Mouse (Mus musculus) Muller cell, postnatal 12 days (primary cell): Measurements from ENCODE around the gene Cdkn2c.
"Not testable (repeated sequence)": the region's sequence is repeated elsewhere in the genome, so short reads cannot be mapped to it uniquely, and the experiment has no call there.

ENCODE experiments used
- DNase-seq: peaks from one replicate; pipeline ENCODE4 v3.0.0-alpha.2; 2015; ENCODE audit errors: inconsistent ontology term

Cdkn2c gene

DNA sequence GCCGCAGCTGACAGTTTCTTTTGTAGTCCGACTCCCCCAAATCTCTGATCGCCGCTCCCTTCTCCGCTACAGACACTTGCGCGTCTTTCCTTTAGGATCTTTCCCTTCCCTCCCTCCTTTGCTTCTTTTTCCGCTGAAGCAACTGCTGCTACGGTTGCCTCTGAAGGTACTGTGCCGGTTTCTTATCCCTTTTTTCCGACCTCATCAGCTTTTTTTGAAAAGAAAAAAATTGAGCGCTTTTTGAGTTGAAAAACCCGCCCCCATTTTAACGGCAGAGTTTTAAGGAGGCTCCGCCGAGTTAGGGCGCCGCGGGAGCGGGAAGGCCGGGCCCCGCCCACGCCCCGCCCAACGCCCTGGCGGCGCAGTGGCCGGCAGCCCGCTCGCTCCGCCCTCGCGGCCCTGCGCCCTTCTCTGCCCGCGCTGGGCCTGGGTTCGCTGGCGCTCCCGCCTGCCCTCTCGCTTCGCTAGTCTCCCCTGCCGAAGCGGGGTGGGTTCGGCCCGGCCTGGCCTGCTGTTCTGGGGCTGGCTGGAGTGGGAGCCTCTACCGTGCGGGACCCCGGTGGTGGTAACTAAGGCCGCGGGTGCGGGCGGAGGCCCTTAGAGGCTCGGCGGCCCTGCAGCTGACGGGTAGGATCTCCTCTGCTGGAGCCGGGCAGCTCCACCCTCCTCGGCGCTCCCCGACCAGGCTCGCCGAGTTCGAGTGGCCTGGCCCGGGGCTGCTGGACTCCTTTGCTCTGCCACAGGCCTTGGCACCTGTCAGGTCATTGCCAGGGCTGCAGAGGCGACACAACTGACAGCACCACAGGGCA is at the start of gene Cdkn2c:
Gene Cdkn2c (minus strand): TSS at position 729 of the 809 bp plus-strand sequence.
- DNase-seq = peak; percentile 96

DNA sequence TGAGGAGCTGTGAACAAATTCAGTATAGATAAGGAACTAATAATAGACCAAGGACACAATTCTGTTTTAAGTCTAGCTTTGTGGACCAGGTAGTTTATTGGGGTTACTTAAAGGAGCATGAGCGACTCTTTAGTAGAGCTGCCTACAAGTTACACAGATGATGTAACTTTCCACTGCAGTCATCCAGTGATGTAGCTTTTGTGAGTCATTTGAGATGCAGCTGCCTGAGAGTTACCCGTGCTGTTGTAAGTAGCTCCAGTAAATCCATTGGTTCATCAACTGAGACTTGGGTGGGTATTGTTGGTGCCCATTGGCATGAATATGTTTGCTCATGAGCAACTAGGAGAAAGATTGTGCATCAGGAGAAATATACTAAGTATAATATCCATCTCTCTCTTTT is 38.4 kb upstream of the Cdkn2c start:
- DNase-seq = no peak

DNA sequence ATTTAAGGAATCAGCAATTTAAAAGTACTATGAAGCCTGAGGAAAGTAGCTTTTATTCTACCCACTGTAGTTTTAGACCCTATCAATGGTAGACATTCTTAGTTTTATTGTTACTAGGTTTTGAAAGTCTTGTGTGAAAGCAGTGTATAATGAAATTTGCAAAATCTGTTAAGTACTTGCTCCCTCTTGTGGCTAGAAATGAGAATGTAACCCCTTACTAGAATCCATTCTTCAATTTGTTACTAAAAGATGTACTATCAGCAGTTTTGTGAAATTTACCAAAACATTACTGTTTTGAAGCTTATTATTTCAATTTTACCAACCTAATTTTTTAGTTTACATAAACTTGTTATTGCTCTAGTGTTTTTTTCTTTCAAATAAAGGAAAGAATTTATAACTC is 36.6 kb upstream of the Cdkn2c start:
- peak; percentile 16 for DNase-seq

DNA sequence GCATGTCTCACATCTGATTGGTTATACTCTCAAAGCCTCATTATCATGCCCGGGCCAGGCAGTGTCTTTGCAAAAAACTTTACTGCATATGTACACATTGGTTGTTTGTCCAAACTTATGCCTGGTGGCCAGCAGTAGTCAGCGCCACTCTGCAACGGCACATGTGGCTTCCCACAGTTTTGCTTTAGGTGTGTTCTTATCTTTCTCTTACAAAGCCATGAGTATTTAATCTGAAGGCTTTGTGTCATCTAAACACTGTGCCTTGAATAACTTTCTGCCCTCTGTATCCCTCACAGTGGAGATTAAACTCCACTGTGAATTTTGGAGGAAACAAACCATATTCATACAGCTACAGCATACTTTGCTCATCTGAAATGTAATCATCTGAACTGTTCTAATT is 33.7 kb upstream of the Cdkn2c start:
- DNase-seq = not testable (repeated sequence)

DNA sequence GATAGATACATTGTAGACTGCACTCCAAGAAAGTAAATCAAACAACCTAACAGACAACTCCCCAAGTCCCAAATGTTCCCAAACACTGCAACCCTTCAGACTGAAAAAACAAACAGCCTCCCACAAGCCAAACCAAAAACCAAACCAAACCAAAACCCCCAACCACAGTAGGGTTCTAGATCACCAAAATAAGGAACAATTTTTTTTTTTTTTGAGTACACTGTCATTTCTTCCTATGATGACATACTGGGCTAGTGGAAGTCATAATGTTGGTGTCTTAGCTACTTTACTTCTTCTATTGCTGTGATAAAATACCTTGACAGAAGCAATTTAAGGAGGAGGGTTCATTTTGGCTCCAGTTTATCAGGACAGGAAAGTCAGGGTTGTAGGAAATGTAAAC is 25.7 kb upstream of the Cdkn2c start:
- DNase-seq = no peak

DNA sequence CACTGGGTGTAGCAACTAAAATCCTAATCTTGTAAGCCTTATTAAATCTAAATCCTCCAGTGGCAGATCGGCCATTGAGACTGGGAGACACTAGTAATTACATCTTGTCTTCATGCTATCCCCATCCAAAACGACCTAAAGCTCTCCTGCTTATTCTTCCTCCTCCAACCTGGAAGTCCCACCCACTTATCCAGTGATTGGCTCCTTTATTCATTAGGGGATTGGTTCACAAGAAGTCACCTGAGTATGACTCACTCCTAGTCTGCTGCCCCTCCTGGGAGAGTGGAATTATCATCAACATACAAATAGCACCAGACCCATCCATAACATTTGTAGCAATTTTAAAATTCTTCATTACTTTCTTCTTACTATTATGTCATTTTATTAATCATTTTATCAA is 16.6 kb upstream of the Cdkn2c start:
- no peak for DNase-seq

DNA sequence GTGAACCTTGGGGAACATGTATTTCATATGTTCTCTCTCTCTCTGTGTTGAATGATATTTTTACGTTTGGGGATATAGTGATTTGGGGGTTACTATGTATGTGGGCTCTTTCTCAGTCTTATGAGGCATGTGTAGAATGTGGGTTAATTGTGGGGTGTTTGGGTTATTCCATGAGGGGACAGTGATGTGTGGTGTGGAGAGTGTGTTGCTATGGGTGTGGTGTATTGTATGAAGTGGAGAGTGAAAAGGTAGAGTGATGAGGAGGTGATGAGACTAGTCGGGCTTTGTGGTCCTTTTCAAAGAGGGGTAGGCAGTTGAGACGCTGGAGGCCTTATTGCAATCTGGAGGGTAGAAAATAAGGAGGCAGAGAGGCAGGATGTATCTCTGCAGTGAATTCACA is 10.2 kb upstream of the Cdkn2c start:
- DNase-seq = no peak

DNA sequence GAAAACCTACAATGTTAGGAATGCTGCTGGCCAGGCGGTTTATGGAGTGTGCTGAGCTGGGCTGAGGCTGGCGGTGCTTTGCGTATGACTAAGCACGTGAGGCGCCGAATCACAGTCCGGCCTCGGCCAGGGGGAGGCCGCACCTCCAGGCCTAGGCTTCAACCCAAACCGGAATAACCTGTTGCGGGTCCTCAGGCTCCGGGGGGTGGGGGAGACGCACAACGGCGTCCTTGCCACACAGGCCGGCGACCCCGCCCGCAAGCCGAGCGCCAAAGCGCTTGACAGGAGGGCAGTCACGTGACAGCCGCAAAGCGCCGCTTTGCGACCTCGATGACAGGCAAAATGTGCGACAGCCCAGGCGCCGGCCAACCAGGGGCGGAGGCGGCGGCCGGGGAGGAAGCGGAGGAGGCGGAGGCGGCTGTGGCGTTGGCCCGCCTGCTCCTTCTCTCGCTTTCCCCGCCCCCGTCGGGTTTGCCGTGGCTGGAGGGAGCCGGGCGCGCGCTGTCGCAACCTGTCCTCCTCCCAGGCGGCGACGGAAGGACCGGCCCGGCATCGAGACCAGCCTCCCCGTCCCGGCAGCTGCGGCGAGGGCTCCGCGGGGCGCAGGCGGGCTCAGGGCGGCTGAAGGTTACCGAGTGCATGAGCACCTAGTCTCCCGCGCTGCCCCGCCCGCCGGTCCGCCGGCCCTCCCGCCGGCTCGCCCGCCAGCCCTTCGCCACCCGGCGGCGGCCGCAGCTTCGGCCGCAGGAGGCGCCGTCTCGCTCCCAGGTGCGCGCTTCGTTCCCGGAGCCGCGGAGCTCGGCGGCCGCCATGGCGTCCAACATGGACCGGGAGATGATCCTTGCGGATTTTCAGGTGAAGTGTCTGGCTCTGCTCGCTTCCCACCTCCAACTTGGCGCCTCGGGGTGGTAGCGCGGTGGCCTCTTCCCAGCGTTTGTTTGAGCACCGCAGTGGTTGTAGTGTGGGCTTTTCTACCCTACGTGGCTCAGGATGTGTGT is 9.5 kb upstream of the Cdkn2c start, which contains the start of gene Faf1:
Gene Faf1 (plus strand): TSS at position 371 of the 998 bp plus-strand sequence.
- DNase-seq = peak; percentile 98

DNA sequence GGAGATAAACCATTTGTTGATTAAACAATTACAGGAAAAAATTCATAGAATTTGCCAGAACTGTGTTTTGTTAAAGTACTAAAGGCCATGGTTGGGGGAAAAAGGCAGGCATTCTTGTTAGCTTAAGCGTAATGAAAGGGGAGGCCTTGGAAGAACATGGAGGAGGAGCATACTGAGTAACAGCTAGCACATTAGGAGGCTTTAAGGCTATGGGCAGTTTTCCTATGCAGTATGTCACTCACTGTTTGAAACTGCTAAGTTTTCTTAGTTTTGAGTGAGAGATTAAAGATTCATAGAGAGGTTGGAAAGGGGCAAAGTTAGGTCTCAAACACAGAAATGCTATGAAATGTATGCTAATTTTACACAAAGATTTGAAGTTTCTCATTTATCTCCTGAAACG is 7.1 kb upstream of the Cdkn2c start:
- DNase-seq = no peak

DNA sequence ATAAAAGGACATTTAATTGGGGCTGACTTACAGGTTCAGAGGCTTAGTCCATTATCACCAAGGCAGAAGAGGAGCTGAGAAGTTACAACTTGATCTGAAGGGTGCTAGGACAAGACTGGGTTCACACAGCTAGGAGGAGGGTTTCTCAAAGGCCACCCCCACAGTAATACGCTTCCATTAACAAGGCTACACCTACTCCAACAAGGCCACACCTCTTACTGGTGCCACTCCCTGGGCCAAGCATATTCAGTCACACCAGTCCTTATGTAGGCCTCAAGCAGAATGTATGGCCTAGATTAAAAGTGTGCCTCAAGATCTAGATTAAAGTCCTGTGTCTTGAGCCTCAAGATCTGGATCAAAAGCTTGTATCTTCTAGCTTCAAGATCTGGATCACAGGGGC is 5.0 kb upstream of the Cdkn2c start:
- no peak for DNase-seq

DNA sequence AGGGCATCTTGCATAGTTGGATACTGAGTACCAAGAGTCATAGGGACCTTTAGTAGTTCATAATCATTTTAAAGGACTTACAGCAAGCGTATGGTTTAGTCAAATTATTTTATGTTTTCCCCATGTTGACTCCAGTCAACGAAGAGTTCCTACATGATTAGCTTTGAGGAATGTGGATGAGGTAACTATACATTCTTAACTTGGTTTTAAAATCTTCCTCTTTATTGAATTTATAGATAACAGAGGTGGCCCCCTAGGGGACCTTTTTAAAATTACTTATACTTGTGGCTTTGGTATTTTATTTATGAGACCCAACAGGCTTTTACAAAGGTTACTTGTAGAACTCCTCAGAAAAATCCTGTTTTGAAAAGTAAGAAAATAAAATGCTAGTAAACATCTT is 3.2 kb upstream of the Cdkn2c start:
- DNase-seq = peak; percentile 37

DNA sequence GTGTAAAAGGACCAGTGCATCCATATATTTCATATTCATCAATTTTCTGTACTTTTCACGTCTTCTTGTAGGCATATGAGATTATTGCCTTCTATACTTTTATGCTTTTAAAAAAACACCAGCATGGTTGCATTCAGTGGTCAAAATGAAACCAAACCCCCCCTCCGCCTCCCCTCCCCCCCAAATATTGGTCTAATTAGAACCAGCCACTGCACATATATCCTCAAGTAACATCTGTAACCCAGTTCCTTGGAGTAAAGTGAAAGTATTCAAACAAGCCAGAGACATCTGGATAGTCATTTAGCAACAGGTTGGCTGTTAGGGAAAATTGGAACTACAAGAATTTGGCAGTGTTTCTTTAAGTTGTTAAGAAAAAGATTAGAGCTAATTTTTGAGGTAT is 529 bp upstream of the Cdkn2c start:
- peak; percentile 36 for DNase-seq

DNA sequence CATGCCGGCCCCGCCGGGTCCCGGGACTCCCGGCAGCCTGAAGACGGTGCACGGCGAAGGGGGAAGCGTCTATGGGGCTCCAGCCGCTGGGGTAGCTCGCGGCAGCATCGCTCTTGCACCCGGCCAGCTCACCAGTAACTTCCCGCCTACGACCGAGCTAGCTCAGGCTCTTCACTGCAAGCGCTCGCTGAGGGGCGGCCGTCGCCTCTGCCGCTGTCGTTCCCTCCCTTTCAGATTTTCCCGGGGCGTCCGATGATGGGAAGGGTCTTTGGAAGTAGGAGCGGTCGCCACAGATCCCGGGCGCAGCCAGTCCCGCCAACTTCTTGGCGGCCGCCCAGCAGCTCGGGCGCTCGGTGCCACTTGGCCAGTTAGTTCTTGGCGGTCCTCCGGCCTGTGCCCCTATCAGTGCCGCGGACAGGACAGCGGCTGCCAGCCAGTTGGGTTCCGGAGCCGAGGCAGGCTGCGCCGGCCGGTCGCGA is 968 bp downstream of the Cdkn2c start:
- DNase-seq = peak; percentile 78

DNA sequence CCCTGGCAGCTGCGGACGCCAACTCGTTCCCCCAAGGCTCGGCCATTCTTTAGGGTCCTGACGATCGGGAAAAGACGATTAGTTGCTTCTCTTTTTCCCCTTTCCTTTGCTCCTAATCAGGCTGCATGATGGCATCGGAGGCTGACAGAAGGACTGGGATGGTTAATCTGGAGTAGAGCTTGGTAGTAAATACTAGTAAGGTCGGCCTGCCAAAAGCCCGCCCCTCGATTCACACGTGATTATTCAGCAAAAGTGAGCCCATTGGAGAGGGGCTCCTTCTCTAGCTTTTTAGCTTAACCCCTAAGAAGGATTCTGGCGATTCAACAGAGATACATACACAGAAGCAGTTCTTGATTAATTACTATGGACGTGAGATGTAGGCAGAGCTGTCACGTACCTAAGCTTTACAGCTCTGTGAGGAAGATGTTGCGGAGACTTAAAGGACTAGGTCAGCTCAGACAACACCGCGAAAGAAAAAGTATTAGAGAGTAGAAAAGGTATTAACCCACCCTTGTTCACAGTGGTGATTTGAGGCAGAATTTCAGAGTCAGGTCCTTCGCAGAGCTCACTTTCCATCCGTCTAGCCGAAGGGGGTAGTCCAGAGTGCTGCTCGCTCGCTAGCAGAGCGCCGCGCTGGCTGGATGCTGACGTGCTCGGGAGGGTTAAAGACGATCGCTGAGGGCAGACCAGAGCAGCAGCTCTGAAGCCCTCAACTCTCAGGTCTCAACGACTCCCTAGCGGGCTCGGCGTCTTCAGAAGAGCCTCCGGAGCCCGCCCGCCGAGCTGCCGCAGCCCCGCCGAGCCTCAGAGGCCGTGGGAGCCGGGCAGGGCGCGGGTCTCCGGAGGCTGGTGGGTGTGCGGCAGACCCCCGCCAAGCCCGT is 1.6 kb downstream of the Cdkn2c start:
- peak; percentile 66 for DNase-seq

DNA sequence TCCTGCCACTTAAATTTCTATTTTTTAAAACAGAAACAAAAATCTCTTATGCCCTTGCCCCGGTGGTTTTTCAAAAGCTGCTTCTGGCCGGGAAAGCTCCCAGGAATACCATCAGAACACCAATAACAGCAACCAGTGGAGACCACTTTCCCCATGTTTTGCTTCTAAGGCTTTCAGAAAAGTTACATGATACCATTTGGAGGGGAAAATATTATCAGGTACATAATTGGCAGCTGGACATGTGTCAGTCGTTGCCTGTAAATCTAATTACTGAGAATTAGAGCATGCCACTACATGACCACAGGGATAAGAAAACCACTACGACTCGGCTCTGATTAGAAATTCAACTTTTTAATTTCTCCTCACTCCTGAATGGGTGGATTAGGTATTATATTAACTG is 2.9 kb downstream of the Cdkn2c start:
- DNase-seq = no peak

DNA sequence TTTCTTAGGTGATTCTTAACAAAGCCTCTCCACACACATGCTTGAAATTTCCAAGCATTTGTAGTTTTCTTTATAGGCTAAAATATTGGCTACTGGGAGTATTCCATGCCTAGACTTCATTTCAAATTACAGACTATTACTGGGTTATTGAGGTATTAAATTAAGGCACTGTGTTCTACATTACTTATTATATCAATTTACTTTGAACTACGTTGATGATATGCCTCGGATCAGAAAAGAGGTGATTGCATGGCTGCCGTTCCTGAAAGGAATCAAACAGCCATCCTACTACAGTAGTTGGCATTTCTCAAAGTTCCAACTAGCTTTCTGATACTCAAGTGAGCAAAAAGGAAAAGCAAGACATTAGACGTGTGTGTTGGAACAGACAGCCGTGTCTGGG is 4.7 kb downstream of the Cdkn2c start:
- DNase-seq = peak; percentile 46

DNA sequence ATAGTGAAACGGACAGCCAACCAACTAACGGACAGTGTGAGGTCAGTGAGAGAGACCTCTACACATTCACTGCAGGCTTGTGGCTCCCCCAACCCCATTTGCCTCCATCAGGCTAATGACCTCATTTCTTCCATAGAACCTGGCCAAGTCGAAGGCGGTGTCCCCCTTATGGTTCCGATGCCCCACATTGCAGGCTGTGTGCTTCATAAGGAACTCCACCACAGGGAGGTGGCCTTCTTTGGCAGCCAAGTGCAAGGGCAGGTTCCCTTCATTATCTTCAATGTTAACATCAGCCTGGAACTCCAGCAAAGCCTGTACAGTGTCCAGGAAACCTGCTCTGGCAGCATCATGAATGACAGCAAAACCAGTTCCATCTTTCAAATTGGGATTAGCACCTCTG is 5.8 kb downstream of the Cdkn2c start:
- peak; percentile 62 for DNase-seq

DNA sequence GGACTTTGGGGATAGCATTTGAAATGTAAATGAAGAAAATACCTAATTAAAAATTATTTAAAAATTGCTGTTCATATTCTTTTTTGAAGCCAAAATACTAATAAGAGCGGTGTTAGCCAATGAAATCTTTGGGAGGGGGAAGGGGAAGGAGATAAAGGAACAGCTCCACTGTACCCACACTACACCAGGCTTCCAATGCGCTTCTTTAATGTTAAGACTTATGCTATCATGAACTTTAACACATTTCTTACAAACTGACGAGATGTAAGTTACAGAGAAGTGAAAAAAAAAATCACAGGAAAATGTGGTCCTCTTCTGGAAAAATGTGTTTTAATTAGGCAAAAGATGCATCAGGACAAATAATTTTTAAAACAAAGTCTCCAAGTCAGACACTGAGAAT is 6.4 kb downstream of the Cdkn2c start:
- peak; percentile 25 for DNase-seq

DNA sequence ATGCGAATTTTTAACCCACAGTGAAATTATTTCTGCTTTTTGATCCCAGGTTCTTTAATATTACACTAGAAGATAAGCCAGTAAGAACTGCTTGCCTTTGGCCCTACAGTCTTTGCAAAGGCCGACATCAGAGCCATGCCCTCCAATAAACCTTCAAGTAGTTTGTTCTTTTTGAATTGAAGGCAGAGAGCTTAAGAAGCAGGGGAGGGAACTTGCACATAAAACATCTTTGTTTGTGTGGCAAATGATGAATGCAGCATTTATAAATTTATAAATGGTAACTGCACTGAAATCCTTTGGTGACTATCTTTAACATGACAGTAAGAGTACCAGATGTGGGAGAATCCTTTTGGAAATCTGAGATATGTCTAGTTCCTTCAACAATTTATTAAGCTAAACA is 7.4 kb downstream of the Cdkn2c start:
- DNase-seq = no peak

DNA sequence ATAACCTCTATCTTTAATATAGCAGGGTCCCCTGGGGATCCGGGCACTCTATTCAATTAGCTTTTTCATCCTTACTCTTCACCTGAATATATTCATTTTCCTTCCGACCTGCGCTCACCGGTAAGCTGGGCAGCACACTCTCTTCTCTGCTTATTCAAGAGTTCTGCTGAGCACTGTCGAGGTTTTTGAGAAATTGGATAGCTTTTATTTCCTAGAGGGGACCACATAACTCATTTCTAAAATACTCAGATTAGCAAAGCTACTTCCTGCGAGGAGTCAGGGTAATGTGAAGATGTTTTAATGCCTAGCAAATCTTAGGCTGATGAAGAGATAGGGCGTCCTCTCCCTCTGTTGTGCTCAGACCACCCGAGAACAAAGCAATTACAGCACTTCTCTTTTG is 8.2 kb downstream of the Cdkn2c start:
- peak; percentile 16 for DNase-seq

DNA sequence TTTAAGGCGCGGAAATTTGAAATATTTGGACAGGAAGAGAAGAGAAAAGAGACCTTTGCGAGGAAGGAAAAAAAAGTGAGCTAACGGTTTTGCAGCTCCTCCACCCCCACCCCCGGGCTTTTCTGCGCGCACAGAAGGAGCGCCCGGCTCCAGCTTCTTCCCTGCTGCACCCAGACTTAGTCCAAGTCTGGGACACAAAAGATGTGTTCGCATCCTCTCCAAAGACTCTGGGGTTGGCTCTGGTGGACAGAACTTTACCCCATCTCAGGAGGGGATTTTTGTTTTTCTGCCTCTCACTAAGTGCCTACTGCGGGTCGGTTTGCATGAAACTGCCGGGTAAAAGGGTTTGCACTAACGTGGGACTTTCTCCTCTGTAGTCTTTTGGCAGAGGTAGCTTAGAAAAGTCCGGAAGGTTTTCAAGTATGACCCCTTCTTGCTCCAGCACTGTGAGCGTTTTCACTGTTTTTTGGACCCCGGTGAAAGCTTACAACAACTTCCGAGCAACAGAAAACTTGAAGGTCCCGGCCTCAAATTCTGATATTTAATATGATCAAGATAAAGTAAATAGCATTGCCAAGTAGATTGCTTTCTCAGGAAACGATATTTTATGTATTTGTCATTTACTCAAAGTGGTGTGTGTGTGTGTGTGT is 9.0 kb downstream of the Cdkn2c start:
- DNase-seq = no peak
